Mouse (Mus musculus) cerebral cortex, adult 2 months (tissue): ENCODE data around the gene Prpf31.

Source experiments
- WGBS: fragments of 180-500 bp; shearing (Covaris S2); methylation state at CpG from one replicate; pipeline ENCODE4 v1.1.7; 2018; 5-methylcytosine and 5-hydroxymethylcytosine counted together

The Prpf31 gene

DNA sequence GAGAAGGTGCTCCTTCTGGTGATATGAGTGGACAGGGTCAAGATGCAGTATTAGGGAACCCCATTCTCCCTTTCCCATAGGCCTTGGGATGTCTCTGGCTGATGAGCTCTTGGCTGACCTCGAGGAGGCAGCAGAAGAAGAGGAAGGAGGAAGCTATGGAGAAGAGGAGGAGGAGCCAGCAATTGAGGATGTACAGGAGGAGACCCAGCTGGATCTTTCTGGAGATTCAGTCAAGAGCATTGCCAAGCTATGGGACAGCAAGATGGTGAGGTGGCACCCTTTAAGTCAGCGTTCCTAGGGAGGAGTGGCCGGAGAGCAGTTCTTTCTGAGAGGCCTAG lies 662 bp downstream of the Prpf31 start:
- WGBS = 57% methylated on average over 3 of the region's 3 CpGs

DNA sequence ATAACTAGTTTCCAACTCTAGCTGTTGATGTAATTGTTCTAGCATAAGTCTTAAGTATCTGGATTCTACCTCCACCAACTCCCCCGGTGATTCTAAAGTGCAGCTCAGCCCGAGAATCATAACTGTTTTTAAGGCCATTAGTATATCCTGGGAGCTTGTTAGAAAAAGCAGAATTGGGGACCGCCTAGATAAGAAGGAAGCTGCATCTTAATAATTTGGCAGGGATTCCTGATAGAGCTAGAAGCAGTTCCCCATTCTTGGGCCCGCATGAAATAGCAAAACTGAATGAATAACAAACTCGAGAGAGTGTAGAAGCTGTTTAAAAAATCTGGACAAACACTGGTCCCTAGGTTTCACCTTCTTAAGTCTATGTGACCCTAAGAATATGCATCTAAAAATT lies 13.6 kb downstream of the Prpf31 start:
- 60% methylated on average over 5 of the region's 5 CpGs for WGBS

DNA sequence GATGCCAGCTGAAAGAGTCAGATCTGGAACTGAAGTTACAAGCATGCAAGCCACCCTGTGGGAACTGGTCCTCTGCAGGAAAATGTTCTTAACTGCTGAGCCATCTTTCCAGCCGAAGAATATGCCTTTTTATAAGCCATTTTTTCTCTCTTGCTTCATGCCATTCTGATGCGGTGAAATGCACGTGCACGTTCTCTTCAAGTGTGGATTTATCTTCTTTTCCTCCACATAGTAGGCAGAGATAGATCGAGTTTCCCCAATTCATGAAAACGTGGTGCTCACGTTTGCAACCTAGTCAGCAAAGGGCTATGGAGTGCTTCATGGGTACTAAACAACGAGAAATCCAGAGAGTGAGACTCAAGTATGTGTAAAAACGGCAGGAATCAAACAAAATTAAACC lies 14.1 kb downstream of the Prpf31 start:
- WGBS = 6% methylated on average over 9 of the region's 9 CpGs

DNA sequence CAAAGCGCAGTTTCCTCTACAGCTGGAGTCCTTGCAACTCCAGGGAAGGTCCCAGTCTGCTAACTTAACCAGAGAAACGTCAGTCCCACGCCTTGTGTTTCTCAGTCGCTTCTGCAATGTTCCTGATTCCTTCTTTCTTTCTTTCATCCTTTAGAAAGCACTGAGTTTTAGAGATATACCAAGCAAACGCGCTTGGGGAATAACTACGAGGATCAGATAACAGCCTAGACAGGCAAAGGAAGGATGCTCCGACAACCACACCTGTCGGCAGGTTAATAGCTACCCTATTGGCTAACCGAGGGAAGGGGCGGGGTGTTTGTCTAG lies 14.5 kb downstream of the Prpf31 start:
- WGBS = 1% methylated on average over 11 of the region's 11 CpGs

DNA sequence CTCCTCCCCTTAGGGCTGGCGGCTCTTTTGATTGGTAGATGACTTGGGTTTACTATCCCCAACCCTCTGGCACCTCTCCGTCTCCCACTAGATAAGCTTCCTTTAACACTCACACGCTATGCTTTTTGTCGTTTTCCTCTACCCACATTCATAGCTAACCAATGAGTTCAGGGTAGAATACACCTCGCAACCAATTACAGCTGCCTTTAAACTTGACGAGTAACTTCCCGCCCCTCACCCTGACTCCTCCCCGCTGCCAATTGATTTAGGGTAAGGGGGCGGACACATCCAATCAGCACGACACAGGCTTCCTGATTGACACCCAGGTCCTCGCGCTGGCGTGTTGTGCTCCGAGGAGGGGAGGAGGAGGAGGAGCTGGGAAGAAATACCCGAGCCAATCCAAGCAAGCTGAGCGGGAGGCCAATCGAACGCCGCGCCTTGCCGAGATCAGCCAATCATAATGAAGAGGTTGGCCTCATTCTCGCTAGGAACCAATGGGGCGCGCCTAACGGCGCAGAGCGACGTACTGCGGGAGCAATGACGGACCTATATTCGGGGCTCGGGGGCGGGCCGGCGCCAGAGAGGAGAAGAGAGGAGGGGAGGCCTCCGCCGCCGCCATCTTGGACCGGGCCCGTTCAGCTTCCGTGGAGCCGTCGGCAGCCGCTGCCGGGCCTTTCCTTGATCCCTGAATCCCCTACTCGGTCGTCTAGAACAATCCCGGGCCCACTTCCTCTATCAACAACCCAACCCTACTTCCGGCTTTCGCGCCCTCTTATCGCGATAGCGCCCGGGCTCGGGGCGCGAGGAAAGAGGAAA lies 15.1 kb downstream of the Prpf31 start, which contains the start of gene Cnot3:
TSS of gene Cnot3 (plus strand) at position 597 of the 816 bp plus-strand sequence.
- under 1% methylated on average over 58 of the region's 58 CpGs for WGBS

DNA sequence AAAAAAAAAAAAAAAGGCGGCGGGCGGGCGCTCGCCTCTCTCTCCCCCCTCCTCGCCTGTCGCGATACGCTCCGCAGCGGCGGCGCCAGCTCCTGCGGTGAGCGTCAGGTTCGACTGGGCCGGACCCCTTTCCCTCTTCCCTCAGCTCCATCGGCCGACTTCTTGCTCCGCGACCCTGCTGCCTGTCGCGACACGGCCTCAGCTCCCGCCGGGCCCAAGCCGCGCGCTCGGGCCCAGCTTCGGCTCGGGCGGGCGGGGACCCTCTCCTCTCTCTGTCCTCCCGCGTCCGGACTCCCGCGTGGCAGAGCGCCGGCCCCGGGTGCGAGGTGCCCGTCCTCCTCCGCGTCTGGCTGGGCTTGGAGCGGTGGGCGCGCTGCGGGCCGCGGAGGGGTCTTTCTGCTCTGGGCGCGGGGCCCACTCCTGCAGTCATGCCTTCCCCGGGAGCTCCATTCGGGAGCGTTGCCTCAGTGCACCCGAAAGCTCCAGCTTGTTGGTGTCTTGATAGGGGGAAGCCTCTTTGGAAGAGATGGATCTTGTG lies 15.8 kb downstream of the Prpf31 start:
- WGBS = under 1% methylated on average over 53 of the region's 58 CpGs

DNA sequence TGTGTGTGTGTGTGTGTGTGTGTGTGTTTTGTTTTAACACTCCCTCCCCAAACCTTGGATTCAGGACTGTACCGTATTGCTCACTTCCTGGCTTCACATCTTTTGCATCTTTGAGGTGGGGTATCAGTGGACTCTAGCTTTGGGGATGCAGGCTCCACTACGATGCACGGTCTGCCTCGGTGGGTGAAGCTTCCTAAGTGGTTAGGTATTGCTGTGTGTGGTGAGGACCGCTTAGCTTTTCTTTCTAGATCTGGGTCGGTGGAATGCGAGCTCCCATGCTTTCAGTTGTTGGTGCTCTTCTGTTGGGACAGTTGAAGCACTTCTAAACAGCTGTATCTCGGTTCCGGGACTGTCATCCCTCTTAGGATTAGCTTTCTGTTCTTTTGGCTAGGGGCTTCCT lies 16.4 kb downstream of the Prpf31 start:
- WGBS = 5% methylated on average over 9 of the region's 9 CpGs

DNA sequence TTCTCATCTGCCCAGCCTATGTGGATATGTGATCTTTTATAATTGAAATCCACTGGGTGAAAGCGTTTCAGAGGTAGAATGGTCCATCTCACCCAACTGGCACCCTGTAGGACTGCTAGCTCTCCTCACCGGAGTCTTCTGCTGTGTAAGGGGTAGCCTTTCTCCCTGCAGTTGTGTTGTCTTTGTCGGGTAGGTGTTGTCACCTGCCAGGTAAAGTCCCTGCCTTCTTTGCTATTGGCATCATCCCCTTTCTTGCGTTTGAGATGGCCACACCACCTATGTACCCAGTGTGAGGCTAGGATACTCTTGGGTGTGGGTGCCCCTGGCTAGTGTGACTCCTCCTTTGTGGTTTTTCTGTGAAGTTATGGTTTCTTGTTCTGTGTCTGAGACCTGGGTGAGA lies 16.9 kb downstream of the Prpf31 start:
- 47% methylated on average over 4 of the region's 4 CpGs for WGBS

DNA sequence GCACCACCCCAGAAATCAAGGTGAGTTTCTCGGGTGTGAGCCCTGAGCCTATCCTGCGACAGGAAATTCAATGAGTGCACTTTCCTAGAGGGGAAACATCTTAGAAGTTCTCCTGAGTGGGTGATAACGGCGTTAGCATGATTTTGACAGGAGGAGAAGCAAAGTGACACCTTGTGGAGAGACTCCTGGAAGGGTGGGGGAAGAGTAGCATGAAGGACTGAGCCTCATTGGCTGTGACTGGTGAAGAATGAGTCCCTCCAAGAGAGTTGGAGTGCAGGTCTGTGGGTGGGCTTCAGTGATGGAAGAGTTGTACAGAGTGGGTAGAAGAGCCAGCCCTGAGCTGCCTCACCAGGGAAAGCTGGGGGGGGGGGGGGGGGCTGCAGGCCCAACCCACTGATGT lies 27.2 kb downstream of the Prpf31 start:
- WGBS = 61% methylated on average over 4 of the region's 4 CpGs

DNA sequence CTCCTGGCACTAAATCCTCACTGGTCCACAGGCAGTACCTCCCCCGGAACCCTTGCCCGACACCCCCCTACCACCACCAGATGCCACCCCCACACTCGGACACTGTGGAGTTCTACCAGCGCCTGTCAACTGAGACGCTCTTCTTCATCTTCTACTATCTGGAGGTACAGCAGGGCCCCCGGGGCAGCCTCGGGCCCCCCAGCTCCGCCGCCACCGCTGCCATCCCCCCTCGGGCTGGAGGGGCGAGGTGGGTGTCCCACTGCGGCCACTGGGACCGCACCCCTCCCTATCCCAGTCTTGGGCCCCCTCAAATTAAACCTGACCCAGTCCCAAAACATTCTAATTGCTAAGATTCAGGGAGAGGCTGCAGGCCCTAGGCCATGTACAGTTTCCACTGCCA lies 28.8 kb downstream of the Prpf31 start:
- WGBS = 91% methylated on average over 14 of the region's 14 CpGs

DNA sequence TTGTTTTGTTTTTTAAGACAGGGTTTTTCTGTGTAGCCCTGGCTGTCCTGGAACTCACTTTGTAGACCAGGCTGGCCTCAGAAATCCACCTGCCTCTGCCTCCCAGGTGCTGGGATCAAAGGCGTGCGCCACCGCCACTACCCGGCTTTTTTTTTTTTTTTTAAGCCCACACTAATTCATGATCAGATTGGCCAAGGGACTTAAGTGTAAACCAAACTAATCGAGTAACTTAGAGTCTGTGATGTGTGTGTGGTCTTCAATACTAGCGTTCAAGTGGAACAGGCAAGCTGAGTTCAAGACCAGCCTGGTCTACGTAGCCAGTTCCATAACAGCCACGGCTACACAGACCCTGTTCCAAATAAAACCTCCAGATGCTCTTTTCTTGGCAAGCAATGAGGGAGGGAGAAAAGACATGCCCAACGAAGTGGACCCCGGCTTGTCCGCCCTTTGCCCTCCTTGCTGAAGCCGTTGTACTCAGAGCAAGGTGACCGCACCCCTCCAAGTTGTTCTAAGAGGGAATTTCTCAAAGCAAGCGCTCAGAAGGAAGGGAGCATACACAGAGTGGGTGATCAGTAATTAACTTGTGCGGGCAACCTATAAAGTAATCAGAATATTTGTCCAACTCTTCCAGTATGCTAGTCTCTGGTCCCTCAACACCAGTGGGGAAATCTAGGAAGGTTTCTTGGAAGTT lies 34.9 kb downstream of the Prpf31 start:
- 22% methylated on average over 15 of the region's 15 CpGs for whole genome bisulfite sequencing

DNA sequence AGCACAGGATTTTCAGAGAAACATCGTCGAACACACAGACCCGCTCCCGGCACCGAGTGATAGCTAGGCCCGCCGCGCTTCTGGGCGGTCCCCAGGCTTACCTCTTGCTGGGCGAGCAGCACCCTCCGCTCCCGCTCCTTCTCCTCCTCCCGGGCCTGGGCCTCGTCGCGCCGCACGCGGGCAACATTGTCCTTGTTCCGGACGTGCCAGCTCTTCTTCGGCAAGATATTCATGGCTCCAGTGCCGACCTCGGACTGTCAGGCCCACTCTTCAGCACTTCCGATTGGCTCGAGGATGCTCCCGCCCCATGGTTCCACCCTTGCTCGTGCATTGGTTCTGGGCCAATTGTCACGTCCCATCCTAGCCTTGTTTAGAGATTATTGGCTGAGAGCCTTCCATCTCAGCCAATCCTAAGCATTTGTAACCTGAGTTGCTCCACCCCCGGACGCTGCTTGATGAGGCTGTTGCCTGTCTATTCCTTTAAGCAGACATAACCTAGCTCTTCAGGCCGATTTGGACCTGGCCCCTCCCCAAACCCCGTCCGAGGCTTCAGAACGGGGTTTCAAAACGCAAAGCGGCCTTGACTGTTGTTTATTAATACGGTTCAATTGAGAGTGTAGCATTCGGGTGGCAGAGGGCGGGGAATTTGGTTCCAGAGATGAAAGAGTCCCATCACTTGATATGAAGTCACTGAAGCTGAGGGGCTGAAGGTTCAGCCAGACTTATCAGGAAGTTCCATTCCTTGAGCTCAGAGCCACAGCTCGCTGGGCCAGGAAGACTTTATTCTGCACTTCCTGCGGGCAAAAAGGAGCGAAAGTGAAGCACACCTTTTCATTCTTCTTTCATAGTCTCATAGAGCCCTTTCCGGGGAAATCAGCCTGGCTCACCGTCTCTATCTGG lies 35.7 kb downstream of the Prpf31 start, which contains the start of gene Leng1:
TSS of gene Leng1 (minus strand) at position 626 of the 900 bp plus-strand sequence.
- 2% methylated on average over 45 of the region's 45 CpGs for WGBS

DNA sequence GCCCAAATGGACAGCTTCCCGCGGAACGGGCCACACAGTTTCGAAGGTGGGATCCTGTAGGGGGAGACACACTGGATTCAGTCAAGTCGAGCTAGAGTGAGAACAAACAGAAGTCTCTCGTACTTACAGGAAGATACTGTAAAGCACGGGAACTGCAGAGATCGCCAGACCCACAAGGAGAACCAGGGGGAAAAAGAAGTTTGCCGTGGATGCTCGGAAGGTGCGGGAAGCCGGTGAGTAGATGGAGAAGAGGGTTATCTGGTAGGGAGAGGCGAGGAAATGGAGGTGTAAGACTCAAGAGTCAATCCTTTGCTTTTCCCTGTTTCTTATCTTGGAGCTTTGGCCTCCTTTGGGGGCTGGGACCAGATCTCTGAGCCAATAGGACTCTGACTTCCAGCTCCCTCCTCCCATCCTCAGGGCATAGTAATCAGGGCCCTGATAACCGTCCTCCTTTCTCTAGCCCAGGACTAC lies 37.2 kb downstream of the Prpf31 start:
- WGBS = 41% methylated on average over 14 of the region's 14 CpGs

DNA sequence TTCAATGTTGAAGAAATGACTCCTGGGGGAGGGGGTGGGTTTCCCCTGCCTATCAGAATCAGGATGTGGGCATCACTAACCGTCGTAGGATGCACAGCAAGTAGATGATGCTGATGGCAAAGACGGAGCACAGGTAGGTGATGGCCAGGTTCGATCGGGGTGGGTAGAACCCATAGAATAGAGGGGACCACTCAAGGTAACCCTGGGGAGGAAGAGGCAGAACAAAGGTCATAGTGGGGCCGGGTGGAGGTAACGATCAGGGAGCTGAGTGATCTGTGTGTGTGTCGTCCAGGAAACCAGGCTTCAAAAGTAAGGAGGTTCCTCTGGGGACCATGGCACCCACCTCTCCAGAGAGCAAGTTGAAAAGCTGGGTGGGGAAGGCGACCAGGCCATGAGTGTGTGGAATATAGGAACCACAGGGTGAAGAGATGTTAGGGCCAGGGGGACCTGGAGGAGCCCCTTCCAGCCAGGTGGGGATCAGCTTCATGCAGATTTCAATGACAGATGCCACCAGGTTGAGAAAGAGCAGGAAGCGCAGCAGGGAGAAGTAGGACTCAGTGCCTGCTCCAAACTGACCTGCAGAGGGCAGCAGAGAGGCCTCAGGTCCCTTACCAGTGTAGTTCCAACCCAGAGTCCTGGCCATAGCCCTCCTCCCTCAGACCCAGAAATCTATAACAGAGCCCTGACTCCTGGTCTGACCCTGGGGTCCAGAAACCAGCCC lies 44.9 kb downstream of the Prpf31 start:
- 66% methylated on average over 10 of the region's 10 CpGs for WGBS

DNA sequence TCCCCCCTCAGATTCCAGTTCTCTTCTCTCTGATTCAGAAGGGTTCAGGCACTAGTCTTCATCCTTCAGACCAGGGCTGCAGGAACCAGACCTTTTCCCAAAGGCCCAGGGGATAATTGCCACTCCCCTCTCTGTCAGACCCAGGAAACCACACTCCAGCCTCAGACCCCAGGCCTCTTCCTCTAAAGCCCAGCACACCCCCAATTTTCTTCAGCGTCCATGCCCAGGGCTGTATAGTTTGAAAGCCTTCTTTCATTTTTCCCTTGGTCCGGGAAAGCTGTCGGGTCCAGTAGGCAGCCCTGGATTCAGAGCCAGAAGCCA lies 45.4 kb downstream of the Prpf31 start:
- 79% methylated on average over 3 of the region's 3 CpGs for WGBS

DNA sequence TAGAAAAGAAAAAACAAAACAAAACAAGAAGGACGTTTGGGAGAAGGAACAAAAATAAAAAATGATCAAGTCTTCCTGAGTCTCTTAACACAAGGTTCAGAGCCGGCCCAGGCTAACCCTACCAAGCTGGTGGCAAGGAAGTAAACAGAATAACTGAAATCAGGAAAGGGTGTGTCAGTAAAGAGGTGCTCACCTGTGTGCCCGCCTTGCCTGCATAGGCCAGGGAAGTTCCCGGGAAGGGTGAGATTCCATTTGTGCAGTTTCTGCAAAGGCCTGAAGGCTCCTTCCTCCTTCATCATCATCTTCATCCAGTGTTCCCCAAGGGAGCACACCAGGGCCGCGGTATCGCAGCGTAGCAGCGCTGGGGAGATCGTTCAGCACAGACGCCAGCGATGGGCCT lies 46.6 kb downstream of the Prpf31 start:
- WGBS = 89% methylated on average over 12 of the region's 12 CpGs

DNA sequence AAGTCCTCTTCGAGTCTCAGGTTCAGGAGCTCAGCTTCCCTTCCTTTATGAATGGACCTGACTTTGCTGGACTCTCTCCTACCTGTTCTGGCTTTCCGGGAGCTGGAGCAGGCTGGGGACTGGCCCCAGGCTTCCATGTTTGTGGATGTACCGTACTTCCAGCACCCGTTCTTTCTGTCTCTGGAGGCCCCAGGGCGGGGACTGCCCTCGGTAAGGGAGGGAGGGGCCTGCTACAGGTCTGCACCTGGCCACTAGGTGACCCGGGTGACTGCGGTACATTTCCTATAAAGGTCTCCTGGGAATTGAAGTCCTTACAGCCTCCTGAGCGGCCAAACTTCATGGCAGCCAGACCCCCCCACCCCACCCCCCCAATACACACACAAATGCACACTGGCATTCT lies 47.6 kb downstream of the Prpf31 start, which contains the start of gene Tmc4:
TSS of gene Tmc4 (minus strand) at position 212 of the 400 bp plus-strand sequence.
- 63% methylated on average over 9 of the region's 9 CpGs for WGBS

DNA sequence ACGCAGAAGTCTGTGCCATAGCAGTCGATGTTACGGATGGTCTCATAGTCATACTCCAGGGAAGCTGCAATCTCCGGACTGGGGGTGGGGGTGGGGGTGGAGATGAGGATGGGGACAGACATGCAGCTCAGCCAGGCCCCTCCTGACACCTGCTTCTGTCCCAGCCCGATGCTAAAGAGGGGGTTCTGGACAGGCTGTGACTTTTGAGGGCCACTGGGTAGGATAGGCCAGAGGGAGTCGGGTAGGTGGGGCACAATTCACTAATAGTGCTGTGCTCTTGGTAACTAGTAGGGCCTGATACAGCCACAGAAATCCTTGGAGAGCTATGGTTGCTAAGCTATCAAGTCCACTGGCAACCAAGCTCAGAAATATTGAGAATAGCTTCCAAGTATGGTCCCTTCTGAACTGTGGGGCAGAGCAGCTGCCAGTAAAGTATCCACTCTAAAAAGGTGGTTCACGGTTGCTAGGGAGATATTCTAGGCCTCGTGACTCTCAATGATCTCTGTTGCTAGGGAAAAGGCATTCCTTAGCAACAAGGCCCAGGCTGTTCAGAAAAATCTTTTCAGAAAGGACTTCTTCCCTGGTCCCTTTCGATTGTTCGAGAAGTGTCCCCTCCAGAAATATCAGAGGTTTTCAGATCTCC lies 54.2 kb downstream of the Prpf31 start:
- WGBS = 59% methylated on average over 10 of the region's 10 CpGs

DNA sequence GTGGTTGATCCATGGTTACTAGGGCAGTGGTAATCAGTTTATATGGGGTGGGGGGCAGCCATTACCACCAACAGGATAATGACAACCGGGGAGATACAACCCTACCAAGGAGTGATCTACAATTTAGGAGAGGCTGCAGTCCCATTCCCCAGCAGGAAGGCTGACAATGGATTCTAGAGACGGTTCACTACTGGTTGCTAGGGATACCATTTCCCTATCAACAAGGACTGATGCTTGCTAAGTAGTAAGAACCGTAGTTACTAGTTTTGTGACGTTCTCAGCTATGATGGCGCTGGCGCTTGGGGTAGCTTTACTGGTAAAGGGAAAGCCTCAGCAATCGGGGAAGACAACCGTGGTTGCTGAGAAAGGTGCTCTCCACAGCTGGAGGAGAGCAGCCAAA lies 54.9 kb downstream of the Prpf31 start:
- WGBS = 70% methylated on average over 8 of the region's 8 CpGs

DNA sequence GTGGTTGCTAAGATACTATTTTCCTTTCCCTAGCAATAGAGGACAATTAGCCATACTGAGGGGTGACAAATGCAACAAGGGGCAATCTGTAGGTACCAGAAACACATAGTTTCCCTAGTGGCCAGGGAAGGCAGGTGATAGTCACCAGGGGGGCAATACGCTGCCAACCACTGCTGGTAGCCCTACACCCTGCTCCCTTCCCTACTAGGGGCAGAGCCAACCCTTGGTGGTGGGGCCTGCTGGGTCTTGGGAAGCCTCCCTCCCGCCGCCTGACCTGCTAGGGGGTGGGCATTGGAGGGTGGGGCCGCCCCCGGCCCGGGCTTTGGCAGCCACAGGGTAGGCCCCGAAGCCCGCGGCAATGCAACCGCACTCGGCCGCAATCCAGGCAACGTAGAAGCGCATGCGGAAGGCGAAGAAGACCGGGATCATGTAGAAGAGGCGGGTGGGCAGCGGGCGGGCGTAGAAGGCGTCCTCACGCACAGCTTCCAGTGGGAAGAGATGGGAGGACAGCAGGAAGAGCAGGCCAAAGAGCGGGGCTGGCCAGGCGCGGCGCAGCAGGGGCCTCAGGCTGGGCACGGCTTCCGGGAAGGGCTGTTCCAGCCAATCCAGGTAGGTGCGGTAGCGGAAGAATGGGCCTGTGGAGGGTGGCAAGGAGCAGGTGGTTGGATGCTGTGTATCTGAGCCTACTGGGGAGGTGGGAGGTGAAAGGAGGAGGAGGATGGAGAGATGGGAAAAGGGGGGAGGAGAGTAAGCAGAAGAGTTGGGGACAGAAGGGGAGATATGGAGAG lies 55.8 kb downstream of the Prpf31 start:
- WGBS = 90% methylated on average over 31 of the region's 31 CpGs
